Mouse (Mus musculus): ENCODE data around the gene Serpinb3a.
"Not testable (repeated sequence)": the region's sequence is repeated elsewhere in the genome, so short reads cannot be mapped to it uniquely, and the experiment has no call there.

DNA sequence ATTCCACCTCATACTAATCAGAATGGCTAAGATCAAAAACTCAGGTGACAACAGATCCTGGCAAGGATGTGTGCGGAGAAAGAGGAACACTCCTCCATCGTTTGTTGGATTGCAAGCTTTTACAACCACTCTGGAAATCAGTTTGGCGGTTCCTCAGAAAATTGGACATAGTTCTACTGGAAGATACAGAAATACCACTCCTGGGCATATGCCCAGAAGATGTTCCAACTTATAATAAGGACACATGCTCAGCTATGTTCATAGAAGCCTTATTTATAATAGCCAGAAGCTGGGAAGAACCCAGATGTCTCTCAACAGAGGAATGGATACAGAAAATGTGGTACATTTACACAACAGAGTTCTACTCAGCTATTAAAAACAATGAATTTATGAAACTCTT lies 17.9 kb downstream of the Serpinb3a start:
- not testable (repeated sequence) for TF ChIP-seq CTCF (IDR thresholded peaks at IDR 0.05; ENCODE audit: extremely low read depth, insufficient read length, insufficient replicate concordance, low read depth, low read length); POLR2A (IDR thresholded peaks at IDR 0.05; ENCODE audit: low read depth, low read length)

Measured in small intestine, adult 2 months (tissue).